Mouse (Mus musculus) liver, embryonic 14.5 days (tissue): ENCODE data around the gene Arhgap20. TPM values are rescaled to one million over a fixed set of nuclear protein-coding genes. Genes with fewer than 3 reads are reported as not detected.

Experiments used
- ATAC-seq: fragments of 200-750 bp; cut with Nextera tagmentation; 2 replicates; pipeline ENCODE4 v1.8.0; 2017; ENCODE audit warnings: moderate number of reproducible peaks, mild to moderate bottlenecking, moderate library complexity; ENCODE audit not compliant: insufficient read depth
- DNase-seq, 3 experiments: peaks; one replicate each; pipeline ENCODE4 v3.0.0-alpha.2; 2012 to 2013; ENCODE audit warnings: low read depth in 3 of 3, low spot score in 3 of 3
- H3K27ac ChIP-seq: fragments of 300-500 bp; sonication (generic); 2 replicates; pipeline ENCODE4 v1.5.1; 2014; ENCODE audit warnings: moderate library complexity, mild to moderate bottlenecking, control low read depth, inconsistent platforms
- H3K27me3 ChIP-seq: fragments of 300-500 bp; sonication (generic); 2 replicates; pipeline ENCODE4 v1.6.1; 2014; ENCODE audit warnings: mild to moderate bottlenecking, low read length, moderate library complexity; ENCODE audit not compliant: control insufficient read depth, insufficient read depth
- H3K36me3 ChIP-seq: fragments of 300-500 bp; sonication (generic); replicated peaks from 2 replicates; pipeline ENCODE4 v1.6.1; 2014; ENCODE audit warnings: low read depth; ENCODE audit not compliant: control insufficient read depth, insufficient read depth
- H3K4me1 ChIP-seq, 2 experiments: fragments of 200-500 bp in 1 of 2; fragments of 300-500 bp in 1 of 2; sonication (generic) in 1 of 2; replicated peaks; 2 replicates each; pipeline ENCODE4 v1.6.1; 2012 to 2014; ENCODE audit warnings: antibody characterized with exemption in 1 of 2, inconsistent platforms in 1 of 2, low read length in 1 of 2; ENCODE audit not compliant: control insufficient read depth in 2 of 2, insufficient read depth in 2 of 2
- H3K4me2 ChIP-seq: fragments of 300-500 bp; sonication (generic); 2 replicates; pipeline ENCODE4 v1.6.1; 2014; ENCODE audit warnings: low read depth, mild to moderate bottlenecking, control low read depth, moderate library complexity
- H3K4me3 ChIP-seq, 2 experiments: fragments of 200-500 bp in 1 of 2; fragments of 300-500 bp in 1 of 2; sonication (generic) in 1 of 2; 2 replicates each; pipeline ENCODE4 v1.5.1; 2012 to 2014; ENCODE audit warnings: low read depth in 2 of 2, low read length in 2 of 2, mild to moderate bottlenecking in 2 of 2, control low read depth in 1 of 2, inconsistent platforms in 1 of 2, moderate library complexity in 1 of 2; ENCODE audit not compliant: insufficient read depth in 1 of 2
- H3K9ac ChIP-seq: fragments of 300-500 bp; sonication (generic); replicated peaks from 2 replicates; pipeline ENCODE4 v1.6.1; 2014; ENCODE audit warnings: mild to moderate bottlenecking, control low read depth, moderate library complexity
- H3K9me3 ChIP-seq: fragments of 300-500 bp; sonication (generic); 2 replicates; pipeline ENCODE4 v1.6.1; 2016; ENCODE audit warnings: low read length, mixed read lengths; ENCODE audit not compliant: control insufficient read depth
- CTCF ChIP-seq: IDR thresholded peaks from 2 replicates; pipeline ENCODE4 v1.5.1; 2016; ENCODE audit warnings: antibody characterized with exemption, low read depth, control low read depth
- EP300 ChIP-seq: IDR thresholded peaks from 2 replicates; pipeline ENCODE4 v1.6.1; 2016; ENCODE audit warnings: antibody characterized with exemption, low read depth
- WGBS: fragments of 180-500 bp; shearing (Covaris S2); extraction: QIAGEN DNeasy Blood & Tissue Kit; methylation state at CpG from one replicate; pipeline ENCODE4 v1.1.7; 2014; ENCODE audit not compliant: insufficient replicate concordance; 5-methylcytosine and 5-hydroxymethylcytosine counted together
- polyA plus RNA-seq, 2 experiments: library from polyadenylated mRNA; depleted of rRNA in 1 of 2; stranded (reverse) in 1 of 2; unstranded in 1 of 2; fragments of >200 nt; fragmentation: Nextera tagmentation in 1 of 2; extraction: Ambion mirVana in 1 of 2; gene quantifications; 2 replicates each; pipeline versions ENCODE4 v1.2.1 to v1.2.3; 2012 to 2014

Arhgap20 gene
- polyA plus RNA-seq, 2 experiments, result 0.02 to 0.03 TPM

GRCm38 (mm10) chr9:51881386-51881785 lies 116.2 kb downstream of the Arhgap20 start:
- Histone ChIP-seq H3K36me3 (no peaks in the 10 kb centered on the region), H3K27ac (no peak overlapping the region), H3K27me3 (no peaks in the 10 kb centered on the region), H3K4me3 (no peak overlapping the region), H3K4me2 (no peak overlapping the region), H3K9ac (no peak overlapping the region), H3K9me3 (no peaks in the 10 kb centered on the region), H3K4me1 (no peaks in the 10 kb centered on the region)
- 38% methylated on average over 4 of the region's 4 CpGs for WGBS
- no peak for TF ChIP-seq CTCF
- TF ChIP-seq EP300, result no peak
- ATAC-seq, result no peak
- no peak for DNase-seq

- DNase-seq, result no peak
- no peak overlapping the region for H3K4me2 ChIP-seq
- WGBS, result 53% methylated on average over 4 of the region's 4 CpGs
- no peaks in the 10 kb centered on the region for H3K4me1 ChIP-seq
- no peak overlapping the region for H3K9ac ChIP-seq
- H3K27ac ChIP-seq, result no peak overlapping the region
- TF ChIP-seq EP300 (no peak), CTCF (no peak)
- H3K36me3 ChIP-seq, result no peaks in the 10 kb centered on the region
- H3K4me3 ChIP-seq, result no peak overlapping the region
- H3K27me3 ChIP-seq, result no peaks in the 10 kb centered on the region
- no peaks in the 10 kb centered on the region for H3K9me3 ChIP-seq
- ATAC-seq, result no peak
Observed at GRCm38 (mm10) chr9:51881881-51882280, 116.7 kb downstream of the Arhgap20 start.

DNA sequence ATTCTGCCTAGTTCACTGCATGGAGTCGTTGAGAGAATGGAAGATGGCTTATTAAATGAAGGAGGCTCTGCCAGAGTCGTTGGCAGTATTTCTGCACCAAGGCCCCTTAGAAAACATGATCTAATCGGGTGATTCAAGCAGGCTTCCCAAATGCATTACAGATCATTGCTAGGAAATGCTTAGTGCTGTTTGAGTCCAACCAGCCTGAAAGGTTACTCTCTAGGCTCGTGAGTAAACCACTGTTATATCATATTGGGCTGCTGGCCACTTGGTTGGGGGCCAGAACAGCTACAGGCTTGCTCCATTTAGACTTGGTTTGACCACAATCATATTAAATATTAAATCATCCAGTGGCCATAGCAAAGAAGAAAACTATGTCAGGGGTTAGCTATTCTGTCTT lies 118.2 kb downstream of the Arhgap20 start:
- DNase-seq (no peak), ATAC-seq (no peak)
- TF ChIP-seq EP300 (no peak), CTCF (no peak)
- WGBS, result 41% methylated on average over 4 of the region's 4 CpGs
- H3K4me2 ChIP-seq, result no peak overlapping the region
- no peak overlapping the region for H3K4me3 ChIP-seq
- H3K27ac ChIP-seq, result no peak overlapping the region
- no peaks in the 10 kb centered on the region for H3K4me1 ChIP-seq
- H3K36me3 ChIP-seq, result no peaks in the 10 kb centered on the region
- no peaks in the 10 kb centered on the region for H3K27me3 ChIP-seq
- no peaks in the 10 kb centered on the region for H3K9me3 ChIP-seq
- no peak overlapping the region for H3K9ac ChIP-seq

DNA sequence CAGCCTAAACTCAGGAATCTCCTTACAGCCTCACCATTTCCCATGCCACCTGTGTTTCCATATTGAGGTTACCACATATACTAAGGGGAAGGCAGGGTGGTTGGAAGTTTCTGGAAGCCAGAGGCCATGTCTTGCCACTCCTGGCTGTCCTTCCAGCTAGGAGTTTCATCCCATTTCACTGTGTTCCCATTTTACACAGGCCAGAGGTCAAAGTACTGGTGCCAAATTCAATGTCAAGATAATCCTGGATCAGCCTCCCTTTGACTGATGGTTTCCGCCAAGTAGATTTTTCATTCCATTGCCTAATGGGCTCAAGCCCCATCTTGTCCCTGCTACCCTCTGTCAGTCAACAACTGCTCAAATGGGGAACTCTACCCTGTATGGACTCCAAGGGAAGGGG lies 127.8 kb downstream of the Arhgap20 start:
- Histone ChIP-seq H3K9ac (no peak overlapping the region), H3K27me3 (no peaks in the 10 kb centered on the region), H3K27ac (no peak overlapping the region), H3K4me3 (no peak overlapping the region), H3K36me3 (no peaks in the 10 kb centered on the region), H3K4me1 (no peaks in the 10 kb centered on the region), H3K9me3 (no peaks in the 10 kb centered on the region), H3K4me2 (no peak overlapping the region)
- ATAC-seq (no peak), DNase-seq (no peak)
- no peak for TF ChIP-seq EP300
- TF ChIP-seq CTCF, result no peak
- WGBS, result 54% methylated on average over 1 of the region's 1 CpGs

Other genes starting within 250 kb of the Arhgap20 start
- 8.6 and 12.0 TPM in 2 replicates for gene Fdx1, start 198.2 kb downstream of the Arhgap20 start, polyA plus RNA-seq (2012; rRNA removed)
- gene Fdx1, start 198.2 kb downstream of the Arhgap20 start, polyA plus RNA-seq (2014; fragmentation: Nextera tagmentation; extraction: Ambion mirVana), result 35.6 and 36.4 TPM in 2 replicates